Mouse (Mus musculus) midbrain, embryonic 11.5 days (tissue): Measurements from ENCODE around the gene Dynlt1b. TPM values are rescaled to one million over a fixed set of nuclear protein-coding genes. Genes with fewer than 3 reads are reported as not detected.
"Not testable (repeated sequence)": the region's sequence is repeated elsewhere in the genome, so short reads cannot be mapped to it uniquely, and the experiment has no call there.

ENCODE experiments used
- ATAC-seq: fragments of 200-750 bp; cut with Nextera tagmentation; 2 replicates; pipeline ENCODE4 v1.8.0; 2017; ENCODE audit warnings: moderate TSS enrichment, moderate library complexity; ENCODE audit not compliant: low FRiP score
- DNase-seq: peaks from one replicate; pipeline ENCODE4 v3.0.0; 2015; ENCODE audit warnings: low spot score; ENCODE audit errors: missing footprints
- H3K27ac ChIP-seq: fragments of 300-500 bp; sonication (generic); 2 replicates; pipeline ENCODE4 v1.5.1; 2014; ENCODE audit warnings: low read depth, low read length
- H3K27me3 ChIP-seq: fragments of 300-500 bp; sonication (generic); 2 replicates; pipeline ENCODE4 v1.6.1; 2014; ENCODE audit warnings: mild to moderate bottlenecking, low read length, moderate library complexity, mixed read lengths; ENCODE audit not compliant: control insufficient read depth, insufficient read depth
- H3K36me3 ChIP-seq: fragments of 300-500 bp; sonication (generic); 2 replicates; pipeline ENCODE4 v1.6.1; 2014; ENCODE audit warnings: mild to moderate bottlenecking, low read length, moderate library complexity, mixed read lengths; ENCODE audit not compliant: control insufficient read depth, insufficient read depth
- H3K4me1 ChIP-seq: fragments of 300-500 bp; sonication (generic); 2 replicates; pipeline ENCODE4 v1.6.1; 2014; ENCODE audit warnings: low read length; ENCODE audit not compliant: control insufficient read depth, insufficient read depth
- H3K4me2 ChIP-seq: fragments of 300-500 bp; sonication (generic); 2 replicates; pipeline ENCODE4 v1.6.1; 2014; ENCODE audit warnings: mild to moderate bottlenecking, moderate library complexity
- H3K4me3 ChIP-seq: fragments of 300-500 bp; sonication (generic); 2 replicates; pipeline ENCODE4 v1.5.1; 2014; ENCODE audit warnings: low read depth, low read length
- H3K9ac ChIP-seq: fragments of 300-500 bp; sonication (generic); 2 replicates; pipeline ENCODE4 v1.6.1; 2014; ENCODE audit warnings: low read length
- H3K9me3 ChIP-seq: fragments of 300-500 bp; sonication (generic); 2 replicates; pipeline ENCODE4 v1.6.1; 2016; ENCODE audit warnings: low read length; ENCODE audit not compliant: control insufficient read depth
- WGBS: fragments of 180-500 bp; shearing (Covaris S2); extraction: QIAGEN DNeasy Blood & Tissue Kit; methylation state at CpG from one replicate; pipeline ENCODE4 v1.1.7; 2014; 5-methylcytosine and 5-hydroxymethylcytosine counted together
- polyA plus RNA-seq: library from polyadenylated mRNA; unstranded; fragments of >200 nt; fragmentation: Nextera tagmentation; extraction: Ambion mirVana; gene quantifications from 2 replicates; pipeline ENCODE4 v1.2.1, GENCODE M21; 2014

Dynlt1b gene
- polyA plus RNA-seq, 1 experiment from 2014 or later = 680 TPM

DNA sequence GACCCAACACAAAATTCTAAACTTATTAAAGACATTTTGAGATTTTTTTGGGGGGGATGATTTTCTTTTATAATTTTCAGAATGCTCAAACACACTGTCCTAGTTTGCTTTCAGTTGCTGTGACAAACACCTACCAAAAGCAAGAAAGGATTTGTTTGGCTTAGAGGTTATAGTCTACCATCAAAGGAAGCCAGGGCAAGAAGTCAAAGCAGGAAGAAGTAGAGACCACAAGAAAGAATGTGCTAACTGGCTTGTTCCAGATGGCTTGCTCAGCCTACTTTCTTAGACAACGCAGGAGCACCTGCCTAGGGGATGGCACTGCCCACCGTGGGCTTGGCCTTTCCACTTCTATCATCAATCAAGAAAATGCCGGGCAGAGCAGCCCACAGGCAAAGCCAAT is 31.8 kb upstream of the Dynlt1b start:
- H3K9me3 ChIP-seq, H3K27ac ChIP-seq, H3K4me1 ChIP-seq, H3K36me3 ChIP-seq, H3K4me2 ChIP-seq, ATAC-seq, H3K27me3 ChIP-seq, H3K4me3 ChIP-seq, H3K9ac ChIP-seq, DNase-seq: not testable (repeated sequence)
- 100% methylated on average over 1 of the region's 3 CpGs for WGBS

DNA sequence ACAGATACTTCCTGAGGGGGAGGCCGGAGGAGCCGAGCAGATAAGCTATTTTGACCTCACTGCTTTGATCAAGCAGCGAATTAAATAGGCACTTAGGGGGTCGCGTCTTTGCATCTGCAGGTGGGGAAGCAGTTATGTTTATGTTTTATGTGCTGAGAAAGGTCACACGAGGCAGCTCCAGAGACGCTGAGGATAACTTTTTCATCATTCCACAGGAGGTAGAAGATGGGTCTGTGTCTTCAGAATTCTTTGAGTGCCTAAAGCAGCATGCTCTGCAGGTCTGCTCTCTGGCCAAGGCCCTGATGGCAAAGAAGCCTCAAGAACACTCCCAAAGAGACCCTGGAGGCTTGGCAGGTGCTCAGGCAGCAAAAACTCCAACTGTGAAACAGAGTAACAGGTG is 31.1 kb upstream of the Dynlt1b start:
- H3K4me1 ChIP-seq, H3K27ac ChIP-seq, H3K36me3 ChIP-seq, H3K4me2 ChIP-seq, H3K4me3 ChIP-seq, H3K9ac ChIP-seq, H3K9me3 ChIP-seq, H3K27me3 ChIP-seq, ATAC-seq: not testable (repeated sequence)
- 27% methylated on average over 7 of the region's 7 CpGs for WGBS
- peak; percentile 85 for DNase-seq

DNA sequence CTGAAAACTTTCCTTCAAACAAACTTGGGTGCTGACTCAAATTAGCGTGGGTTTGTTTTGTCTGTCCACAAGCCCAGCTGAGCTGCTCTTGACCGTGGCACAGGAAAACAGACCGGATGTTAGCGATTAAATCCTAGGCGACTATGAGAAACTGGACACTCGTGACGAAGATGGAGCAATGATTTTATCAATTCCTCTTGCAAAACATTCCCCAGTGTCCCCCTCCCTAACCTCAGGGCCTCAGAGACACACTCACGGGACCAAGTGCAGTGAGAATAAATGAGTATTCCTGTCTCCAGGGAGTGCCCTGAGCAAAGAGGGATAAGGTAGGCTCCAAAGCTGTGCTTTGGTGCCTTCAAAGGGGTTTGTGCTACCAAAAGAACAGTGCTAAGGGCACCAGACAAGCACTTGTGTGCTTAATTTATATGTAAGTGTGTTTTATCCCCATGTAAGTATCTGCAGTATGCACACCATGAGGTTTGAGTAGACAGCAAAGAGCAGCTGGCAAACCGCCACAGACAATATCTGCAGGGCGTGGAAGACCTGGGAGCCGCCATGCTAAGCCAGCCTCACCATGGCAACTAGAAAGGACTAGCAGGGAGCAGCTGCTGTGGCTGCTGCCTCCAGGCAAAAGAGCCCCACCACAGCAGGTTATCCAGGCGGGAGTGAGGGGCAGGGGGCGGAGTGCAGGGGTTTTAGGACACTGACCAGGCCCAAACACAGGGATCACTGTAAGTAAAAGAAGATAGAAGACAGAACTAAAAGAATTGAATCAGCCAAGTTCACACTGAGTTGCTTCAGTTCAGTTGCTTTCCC is 30.4 kb upstream of the Dynlt1b start:
- H3K9ac ChIP-seq = 0 out of 2 replicates have a peak overlapping the region, but pooled peaks have one; percentile 27
- H3K27ac ChIP-seq = peak overlapping the region; percentile 89
- peak; percentile 95 for ATAC-seq
- H3K4me3 ChIP-seq, H3K4me2 ChIP-seq, H3K27me3 ChIP-seq, H3K4me1 ChIP-seq, H3K36me3 ChIP-seq, H3K9me3 ChIP-seq: not testable (repeated sequence)
- WGBS = 18% methylated on average over 5 of the region's 13 CpGs
- DNase-seq = peak; percentile 92

DNA sequence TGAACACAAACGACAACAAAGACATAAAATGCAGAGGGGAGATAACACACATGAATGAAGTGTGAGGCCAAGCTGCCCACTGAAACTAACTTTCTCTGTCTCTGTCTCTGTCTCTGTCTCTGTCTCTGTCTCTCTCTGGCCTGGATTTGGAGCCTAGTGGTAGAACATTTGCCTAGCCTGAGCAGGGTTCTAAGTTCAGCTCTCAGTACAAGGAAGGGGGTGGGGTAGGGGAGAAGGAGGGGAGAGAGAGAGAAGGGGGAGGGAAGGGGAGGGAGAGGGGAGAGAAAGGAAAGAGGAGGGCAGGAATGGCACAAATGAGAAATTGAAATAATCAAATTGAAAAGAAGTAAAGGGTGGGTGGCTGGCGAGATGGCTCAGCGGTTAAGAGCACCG is 29.8 kb upstream of the Dynlt1b start:
- not testable (repeated sequence) for H3K4me1 ChIP-seq

DNA sequence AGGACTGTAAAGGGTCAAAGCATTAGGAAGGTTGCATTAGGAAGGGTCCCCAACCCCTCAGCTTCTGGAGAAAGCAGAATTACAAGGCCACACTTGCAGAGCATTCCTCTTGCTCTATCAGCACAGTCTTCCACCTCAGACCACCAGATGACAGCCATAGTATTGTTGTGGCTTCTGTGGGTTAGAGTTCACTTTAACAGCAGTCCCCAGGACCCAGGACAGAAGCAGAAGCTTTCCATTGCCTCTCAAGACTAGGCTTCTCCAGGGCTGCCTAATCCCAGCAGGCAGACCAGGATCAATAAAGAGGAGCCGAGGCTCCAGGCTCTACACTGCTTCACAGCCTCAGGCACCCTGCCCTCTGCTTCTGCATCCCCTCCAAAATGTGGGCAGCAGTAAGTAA is 25.4 kb upstream of the Dynlt1b start:
- H3K9me3 ChIP-seq, H3K27ac ChIP-seq, H3K9ac ChIP-seq, ATAC-seq, H3K27me3 ChIP-seq, H3K36me3 ChIP-seq, H3K4me3 ChIP-seq, H3K4me1 ChIP-seq, H3K4me2 ChIP-seq: not testable (repeated sequence)
- DNase-seq = peak; percentile 39
- WGBS = 53% methylated on average over 1 of the region's 1 CpGs

More for the DNA sequence above, 29.8 kb upstream of the Dynlt1b start:
- peak overlapping the region; percentile 89 for H3K27ac ChIP-seq
- peak; percentile 68 for ATAC-seq
- 71% methylated on average over 4 of the region's 4 CpGs for WGBS
- H3K9me3 ChIP-seq, H3K4me3 ChIP-seq, H3K27me3 ChIP-seq, H3K4me2 ChIP-seq, H3K36me3 ChIP-seq, DNase-seq: not testable (repeated sequence)
- H3K9ac ChIP-seq = 0 out of 2 replicates have a peak overlapping the region, but pooled peaks have one; percentile 27

DNA sequence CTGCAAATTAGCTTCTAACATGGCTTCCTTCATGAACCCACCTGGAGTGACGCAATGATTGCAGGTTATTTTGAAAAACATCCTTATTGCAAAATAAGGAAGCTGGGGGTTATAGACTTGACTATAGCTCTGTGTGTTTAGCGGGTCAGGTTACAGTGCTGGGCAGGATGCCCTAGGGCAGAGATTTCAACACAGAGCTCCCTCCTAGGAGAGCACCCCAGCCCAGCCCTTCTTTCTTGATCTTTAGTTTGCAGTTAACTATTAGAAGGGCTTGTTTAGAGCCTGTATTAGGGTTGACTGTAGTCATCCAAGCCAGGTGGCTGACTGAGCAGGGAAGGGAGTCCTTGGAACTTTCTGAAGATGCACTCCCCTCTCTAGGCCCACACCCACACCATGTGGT is 22.9 kb upstream of the Dynlt1b start:
- WGBS = 70% methylated on average over 1 of the region's 2 CpGs
- not testable (repeated sequence) for H3K4me3 ChIP-seq, H3K27me3 ChIP-seq, H3K9ac ChIP-seq, DNase-seq, H3K27ac ChIP-seq, H3K4me2 ChIP-seq, H3K4me1 ChIP-seq, ATAC-seq, H3K36me3 ChIP-seq, H3K9me3 ChIP-seq

DNA sequence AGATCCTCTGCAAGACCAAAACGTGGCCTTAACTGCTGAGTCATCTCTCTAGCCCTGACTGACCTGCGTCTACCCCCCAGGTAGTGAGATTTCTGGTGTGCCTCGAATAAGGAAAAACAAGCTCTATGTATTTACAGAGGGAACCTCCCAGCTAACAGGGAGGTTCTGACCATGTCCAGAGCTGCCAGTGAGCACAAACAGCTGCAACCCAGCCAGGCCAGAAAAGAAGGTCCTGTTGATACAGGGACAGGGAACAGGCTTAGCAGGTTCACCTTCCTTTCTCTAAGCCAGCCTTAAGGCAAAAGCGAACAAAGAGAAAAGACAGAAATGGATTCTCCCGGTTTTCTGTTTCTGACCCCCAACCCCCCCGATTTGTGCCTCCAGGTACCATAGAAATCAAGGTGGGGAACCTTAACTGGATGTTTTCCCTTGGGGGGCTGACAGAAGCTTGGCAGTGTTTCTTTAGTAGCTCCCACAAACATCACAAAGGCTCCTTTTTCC is 19.1 kb upstream of the Dynlt1b start:
- not testable (repeated sequence) for H3K27ac ChIP-seq, H3K4me3 ChIP-seq, H3K36me3 ChIP-seq, H3K9ac ChIP-seq, H3K4me2 ChIP-seq, ATAC-seq, H3K9me3 ChIP-seq, H3K27me3 ChIP-seq, H3K4me1 ChIP-seq
- DNase-seq = peak; percentile 0
- 63% methylated on average over 6 of the region's 6 CpGs for WGBS

DNA sequence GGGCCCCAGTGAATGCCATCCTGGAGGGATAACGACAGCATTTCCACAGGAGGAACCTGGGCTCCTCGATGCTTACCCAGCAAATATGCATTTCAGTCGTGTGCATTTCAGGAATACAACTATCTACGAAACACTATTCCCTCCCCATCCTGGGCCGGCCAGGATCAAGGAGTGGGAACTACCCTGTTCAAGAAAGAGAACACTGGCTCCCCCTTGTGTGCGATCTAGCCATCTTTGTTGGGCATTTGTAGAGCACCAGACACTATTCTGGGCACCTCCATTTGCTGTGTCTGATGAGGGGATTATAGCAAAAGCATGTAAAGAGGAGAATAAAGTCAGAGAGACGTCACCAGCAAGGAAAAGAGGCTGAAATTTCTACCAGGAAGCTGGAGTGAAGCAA is 12.8 kb upstream of the Dynlt1b start:
- H3K4me1 ChIP-seq, H3K36me3 ChIP-seq, H3K27ac ChIP-seq, H3K9ac ChIP-seq, H3K4me3 ChIP-seq, DNase-seq, H3K9me3 ChIP-seq, H3K4me2 ChIP-seq, H3K27me3 ChIP-seq, ATAC-seq: not testable (repeated sequence)
- WGBS = 49% methylated on average over 4 of the region's 7 CpGs

DNA sequence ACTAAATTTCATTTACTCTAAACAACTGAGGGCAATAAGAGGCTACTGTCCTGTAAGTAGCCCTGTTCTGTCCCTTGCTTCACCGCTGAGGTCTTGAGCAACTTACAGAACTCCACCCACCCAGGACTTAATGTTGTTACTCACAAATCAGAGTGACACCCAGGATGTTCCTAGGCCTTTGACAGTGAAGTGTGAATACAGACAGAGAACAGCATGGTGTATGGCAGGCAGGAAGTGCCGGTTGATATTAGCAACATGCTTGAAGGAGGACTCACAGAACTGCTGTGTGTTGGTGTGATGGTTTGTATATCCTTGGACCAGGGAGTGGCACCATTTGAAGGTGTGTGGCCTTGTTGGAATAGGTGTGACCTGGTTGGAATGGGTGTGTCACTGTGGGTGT is 9.4 kb upstream of the Dynlt1b start:
- H3K4me2 ChIP-seq, H3K27ac ChIP-seq, H3K9me3 ChIP-seq, H3K36me3 ChIP-seq, ATAC-seq, H3K4me3 ChIP-seq, H3K9ac ChIP-seq, DNase-seq, H3K4me1 ChIP-seq, H3K27me3 ChIP-seq: not testable (repeated sequence)
- 88% methylated on average over 1 of the region's 2 CpGs for WGBS
